Mouse (Mus musculus): ENCODE measurements around the gene Auh. TPM values are rescaled to one million over a fixed set of nuclear protein-coding genes. Genes with fewer than 3 reads are reported as not detected.

Auh gene
- total RNA-seq, 4 experiments from 2014 or later = 149 to 181 (median 160) TPM

DNA sequence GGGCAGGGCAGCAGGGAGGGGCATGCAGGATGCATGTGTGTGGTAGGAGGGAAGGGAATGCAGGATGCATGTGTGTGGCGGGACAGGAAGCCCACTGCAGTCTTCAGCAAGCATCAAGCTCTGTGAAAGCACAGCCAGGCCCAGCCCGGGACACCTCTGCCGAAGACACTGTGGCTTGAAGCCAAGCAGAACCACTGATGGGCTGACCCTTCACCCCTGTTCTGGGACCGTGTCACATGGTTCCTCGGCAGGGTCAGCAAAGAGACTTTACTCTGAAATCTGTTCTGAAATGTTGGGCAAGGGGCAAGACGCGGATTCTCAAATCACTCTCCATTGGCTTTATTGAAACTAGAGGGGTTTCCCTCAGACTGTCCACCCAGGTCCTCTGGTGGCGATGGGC, 94.9 kb downstream of the Auh start:
- no peak for DNase-seq (ENCODE audit: low spot score)

DNA sequence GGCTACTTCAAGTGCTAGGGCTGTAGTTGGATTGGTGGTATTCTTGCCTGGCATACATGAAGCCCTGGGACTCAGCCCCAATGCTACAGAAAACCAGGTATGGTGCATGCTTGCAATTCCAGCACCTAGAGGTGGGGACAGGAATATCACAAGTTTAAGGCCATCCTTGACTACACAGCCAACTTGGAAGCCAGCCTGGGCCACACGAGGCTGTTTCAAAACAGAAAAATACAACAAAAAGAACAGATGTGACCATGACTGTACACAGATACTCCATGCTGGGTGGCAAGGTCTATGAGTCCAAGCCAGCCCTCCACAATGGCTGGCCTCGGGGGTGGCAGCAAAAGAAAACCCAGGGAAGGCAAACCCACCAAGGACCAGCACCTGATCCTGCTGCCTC, 95.7 kb downstream of the Auh start:
- no peak for DNase-seq (ENCODE audit: low spot score)

DNA sequence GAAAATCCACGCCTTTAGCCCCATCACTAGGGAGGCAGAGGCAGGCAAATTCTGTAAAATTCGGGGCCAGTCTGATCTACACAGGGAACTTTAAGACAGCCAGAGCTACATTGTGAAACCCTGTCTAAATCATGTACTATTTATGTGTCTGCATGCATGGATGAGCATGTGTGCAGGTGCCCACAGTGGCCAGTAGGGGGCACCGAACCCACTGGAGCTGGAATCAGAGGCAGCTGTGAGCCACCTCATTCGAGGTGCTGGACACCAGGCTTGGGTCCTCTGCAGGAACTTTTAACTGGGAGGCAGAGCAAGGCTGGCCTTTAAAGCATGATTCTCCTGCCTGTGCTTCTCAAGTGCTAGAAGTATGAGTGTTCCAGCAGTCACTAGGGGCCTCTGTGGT, 96.3 kb downstream of the Auh start:
- DNase-seq (ENCODE audit: low spot score) = no peak

DNA sequence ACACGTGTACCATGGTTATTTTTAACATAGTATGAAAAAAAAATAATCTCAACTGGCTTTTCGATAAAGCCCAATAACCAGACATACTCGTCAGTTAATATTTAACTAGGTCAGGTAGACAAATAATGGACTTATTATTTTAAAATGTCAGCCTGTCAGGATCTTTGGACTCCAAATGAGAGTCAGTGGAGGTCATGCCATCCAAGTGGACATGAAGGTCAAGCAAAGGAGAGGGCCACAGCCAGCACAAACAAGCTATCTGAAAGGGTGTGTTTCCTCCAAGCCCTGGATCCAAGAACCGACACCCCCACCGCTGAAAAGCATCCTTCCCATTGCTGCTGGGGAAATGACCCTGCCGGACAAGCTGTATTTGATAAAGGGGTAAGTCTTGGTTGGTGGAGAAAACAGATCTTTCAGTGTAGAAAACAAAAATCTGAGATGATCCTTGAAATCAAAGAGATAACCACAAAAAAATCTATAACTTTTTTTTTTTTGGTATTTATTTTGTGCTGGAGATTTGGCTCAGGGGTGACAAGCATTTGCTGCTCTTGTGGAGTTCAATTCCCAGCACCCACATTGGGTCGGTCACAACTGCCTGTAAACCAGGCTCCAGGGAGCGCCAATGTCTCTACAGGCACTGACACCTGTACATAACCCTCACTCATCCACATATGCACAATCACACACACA, 96.9 kb downstream of the Auh start:
- DNase-seq (ENCODE audit: low spot score) = no peak

DNA sequence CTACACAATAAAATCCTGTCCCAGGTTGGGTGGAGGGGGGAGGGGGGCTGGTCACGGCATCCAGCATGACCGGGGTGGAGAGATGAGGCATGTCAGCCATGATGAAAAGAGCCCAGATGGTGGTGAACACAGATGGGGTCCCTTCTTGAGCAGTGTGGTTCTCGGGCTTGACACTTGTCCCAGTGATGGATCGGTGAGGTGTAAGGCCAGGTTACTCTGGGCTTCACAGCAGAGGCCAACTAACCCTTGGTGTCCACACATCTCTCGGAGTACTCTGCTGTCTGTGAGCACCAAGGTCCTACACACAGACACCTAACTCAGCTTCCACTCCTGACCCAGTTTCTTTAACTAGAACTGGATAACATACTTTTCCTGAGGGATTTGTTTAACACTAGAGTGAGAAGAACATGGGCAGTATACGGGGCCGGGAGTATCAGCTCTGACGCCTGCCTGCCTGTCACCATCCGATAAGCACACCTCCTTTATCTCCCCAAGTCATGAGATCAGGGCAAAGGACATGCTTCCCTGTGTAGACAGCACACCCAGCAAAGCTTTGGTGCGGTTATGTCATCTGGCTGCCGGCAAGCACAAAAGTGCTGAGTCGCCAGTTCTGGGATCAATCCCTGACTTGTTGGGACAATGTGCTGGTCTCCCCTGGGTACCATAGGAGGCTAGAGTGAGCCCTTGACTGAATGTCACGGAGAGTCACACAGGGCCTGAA, 98.3 kb downstream of the Auh start:
- no peak for DNase-seq (ENCODE audit: low spot score)

DNA sequence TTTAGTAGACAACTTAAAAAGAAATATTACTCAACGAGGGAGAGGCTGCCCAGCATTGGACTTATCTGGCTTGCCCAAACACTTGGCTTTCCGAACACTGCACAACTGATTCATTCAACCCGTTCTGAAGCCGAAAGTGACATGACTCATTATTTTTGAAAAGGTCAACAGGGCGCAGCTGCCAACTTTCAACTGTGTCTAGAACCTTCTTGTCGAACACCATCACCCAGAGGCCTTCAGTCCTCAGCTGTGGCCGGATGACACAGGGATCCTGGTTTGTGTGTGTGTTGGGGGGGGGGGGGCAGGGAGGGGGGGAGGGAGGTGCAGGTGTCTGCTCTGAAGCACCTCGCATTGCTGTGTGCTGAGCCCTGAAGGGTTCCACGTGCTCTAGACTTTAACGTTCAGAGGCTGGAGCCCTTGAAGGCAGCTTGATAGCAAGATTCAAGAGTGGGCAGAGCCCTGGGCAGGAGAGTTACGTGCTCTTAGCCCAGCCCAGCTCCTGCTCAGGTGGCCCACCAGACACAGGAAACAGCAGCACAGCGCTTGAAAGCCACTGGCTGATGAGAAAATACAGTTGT, 100.4 kb downstream of the Auh start:
- DNase-seq (ENCODE audit: low spot score) = peak; percentile 48

DNA sequence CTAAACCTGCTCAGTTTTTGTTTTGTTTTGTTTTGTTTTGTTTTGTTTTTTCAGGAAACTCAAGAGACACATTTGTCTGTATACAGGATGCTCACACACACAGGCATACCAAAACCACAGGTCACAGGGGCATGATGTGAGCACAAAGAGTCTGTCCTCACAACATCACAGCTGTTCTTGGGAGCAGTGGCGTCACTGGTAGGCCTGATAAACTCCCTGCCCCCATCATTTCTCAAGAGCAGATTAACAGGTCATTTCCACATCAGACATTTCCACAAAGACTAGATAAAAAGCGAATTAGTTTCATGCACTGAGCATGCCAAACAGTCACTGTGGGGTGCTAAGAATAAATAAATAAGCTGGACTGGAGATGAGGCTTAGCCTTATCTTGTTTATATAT, 101.3 kb downstream of the Auh start:
- DNase-seq (ENCODE audit: low spot score) = no peak

DNA sequence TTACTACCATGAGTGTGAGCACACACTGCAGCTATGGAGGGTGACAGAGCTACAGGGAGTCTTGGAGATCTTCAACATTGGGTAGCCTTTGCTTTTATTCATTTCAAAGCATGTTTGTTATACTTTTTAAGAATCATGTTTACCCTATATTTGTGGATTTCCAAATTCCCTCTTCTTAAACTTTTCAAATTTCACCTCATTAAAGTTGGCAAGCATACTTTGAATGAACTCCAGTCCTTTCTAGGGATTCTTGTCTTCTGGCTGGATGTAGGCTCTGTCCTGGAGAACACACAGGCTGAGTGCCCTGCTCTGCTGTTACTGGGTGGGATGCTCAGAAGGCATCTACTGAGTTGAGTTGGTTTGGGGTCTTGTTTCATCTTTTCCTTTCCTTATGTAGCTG, 102.8 kb downstream of the Auh start:
- DNase-seq (ENCODE audit: low spot score) = no peak

DNA sequence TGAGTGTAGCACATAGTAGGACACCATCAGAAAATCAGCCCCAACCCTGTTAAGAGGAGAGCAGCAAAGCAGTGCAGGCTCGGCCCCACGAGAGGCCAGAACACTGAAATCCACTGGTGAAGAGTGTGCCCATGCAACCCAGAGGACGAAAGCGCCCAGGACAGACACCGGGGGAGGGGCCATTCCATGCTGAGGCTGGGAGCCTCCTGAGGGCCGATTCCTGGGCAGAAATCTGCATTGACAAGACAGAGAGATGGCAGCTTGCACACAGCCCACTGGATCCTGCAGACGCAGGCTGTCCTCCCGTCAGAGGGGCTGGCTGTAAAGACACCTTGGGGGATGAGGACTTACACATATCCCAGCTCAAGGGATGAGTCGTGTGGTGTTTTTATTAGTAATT, 104.7 kb downstream of the Auh start:
- no peak for DNase-seq (ENCODE audit: low spot score)

DNA sequence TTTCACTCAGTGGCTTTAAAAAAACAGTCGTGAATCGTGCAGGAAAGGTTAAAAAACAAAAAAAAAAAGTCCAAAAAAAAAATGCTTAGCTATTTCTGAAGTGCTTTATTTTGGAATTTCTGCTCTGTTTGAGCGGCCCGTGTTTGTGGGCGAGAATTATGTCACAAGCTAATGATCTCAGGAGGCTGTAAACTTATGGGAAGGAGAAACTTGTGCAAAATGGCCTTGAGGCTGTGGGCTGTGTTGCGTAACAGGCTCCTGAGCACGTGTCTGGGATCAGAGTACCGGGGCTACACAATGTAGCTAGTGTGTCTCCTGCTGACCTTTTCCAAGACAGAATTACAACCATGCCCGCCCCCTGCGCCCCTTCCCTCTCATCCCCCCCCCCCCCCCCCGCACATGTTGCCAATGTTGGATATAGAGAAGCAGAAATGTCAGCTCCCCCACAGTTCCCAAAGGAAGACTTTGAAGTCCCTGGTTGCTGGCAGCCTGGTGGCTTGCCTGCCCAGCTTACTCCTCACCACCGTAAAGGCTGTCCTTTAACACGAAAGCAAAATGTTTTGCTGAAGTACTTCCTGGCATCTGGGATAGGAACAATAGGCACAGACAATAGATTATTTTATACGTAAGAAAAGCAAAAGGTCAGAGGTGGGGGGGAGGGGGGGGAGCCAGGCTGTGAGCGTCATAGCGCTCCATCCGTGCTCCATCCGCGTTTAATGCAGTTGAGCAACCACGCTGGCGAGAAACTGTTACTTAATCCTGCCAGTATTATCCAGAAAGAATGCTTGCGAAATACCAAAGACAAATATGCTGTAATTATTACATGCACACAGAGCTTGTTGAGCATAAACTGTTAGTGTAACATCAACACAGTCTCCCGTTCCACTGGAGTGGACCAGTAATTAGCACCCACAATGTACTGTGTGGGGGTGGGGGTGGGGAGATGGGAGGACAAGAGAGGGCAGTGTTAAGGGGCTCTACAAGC, 107.0 kb downstream of the Auh start:
- peak; percentile 60 for DNase-seq (ENCODE audit: low spot score)

DNA sequence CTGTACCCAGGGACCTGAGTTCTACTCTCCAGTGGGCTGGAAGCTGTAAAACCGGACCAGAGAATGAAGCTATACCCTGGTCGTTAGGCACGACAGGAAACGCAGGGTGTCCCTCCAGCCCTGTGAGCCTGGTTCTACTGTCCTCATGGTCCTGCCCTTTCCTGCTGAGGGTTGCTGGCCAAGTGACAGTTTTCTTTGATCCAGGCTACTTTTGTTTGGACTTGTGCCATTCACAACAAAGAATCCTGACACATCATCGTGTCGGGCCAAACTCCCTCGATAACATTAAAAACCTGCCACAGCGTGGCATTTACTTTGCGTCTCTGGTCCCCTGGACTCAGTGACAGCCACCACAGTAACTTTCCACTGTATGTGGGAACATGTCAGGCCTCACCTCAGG, 107.9 kb downstream of the Auh start:
- peak; percentile 62 for DNase-seq (ENCODE audit: low spot score)

DNA sequence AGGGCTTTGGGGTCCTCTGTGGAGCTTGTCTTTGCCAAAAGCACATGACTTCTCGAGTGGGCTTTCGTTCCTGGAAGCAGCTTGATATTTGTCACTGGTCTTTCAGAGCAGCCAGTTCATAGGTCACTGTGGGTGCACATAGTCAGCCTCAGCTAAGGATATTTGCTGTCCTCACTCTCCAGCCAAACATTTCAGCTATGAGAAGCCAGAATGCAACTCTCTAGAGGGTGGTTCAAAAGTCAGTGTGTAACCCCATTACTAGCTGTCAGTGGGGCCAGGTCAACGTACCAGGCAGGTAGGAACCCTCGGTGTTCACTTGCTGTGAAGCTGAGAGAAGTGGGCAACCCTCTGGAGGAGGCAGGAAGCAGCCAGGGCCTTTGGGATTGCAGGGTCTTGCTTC, 109.6 kb downstream of the Auh start:
- no peak for DNase-seq (ENCODE audit: low spot score)

DNA sequence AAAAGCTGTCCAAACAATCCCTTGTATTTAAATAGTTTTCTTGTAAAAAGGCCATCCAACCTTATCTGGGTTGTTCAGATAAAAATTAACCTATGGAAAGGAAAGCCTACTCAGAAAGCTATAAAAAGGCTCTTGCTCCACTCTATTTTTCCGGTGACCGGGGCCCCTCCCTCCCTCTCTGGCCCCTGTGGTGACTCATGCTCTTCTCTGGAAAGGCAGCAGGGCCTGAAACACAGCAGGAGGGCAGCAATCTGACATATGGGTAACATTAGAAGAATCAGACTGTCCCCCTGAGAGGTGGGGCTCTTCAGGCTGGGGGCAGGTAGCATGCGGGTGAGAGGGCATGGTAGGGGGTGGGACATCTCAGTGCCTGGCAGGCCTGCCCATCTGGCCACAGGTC, 110.7 kb downstream of the Auh start:
- DNase-seq (ENCODE audit: low spot score) = peak; percentile 62

DNA sequence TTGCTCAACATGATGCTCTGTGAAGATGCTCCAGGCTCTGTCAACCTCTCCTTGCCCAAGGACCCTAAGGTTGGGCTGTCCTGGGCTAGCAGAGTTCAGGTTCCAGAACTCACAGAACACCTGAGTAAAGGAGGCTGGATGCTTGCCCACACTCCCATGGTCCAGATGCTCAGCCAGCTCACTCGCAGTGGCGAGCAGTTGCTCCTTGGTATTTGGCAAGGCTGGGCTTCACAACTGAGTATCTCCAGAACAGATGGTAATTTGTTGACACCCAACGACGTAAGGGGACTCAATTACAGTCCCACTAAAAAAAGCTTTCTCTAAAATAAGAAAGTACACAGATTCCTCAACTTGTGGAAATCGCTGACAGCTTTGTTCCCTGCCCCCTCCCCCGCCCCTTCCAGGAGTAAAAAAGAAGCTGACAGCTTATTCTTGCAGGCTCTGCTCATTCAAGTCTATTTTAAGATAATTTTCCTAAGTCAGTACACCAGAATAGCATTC, 111.4 kb downstream of the Auh start:
- DNase-seq (ENCODE audit: low spot score) = no peak

DNA sequence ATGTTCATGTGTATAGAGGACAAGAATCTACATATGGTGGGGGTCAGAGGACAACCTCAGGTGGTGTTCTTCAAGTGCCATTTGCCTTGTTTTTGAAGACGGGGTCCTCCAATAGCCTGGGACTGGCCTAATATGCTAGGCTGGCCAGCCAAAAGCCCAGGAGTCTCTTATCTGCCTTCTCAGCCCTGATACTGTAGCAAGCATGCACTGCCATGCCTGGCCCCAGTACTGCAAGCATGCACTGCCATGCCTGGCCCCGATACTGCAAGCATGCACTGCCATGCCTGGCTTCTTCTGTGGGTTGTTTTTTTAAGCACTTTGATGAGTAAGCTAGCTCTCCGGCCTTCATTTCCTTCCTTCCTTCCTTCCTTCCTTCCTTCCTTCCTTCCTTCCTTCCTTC, 115.7 kb downstream of the Auh start:
- DNase-seq (ENCODE audit: low spot score) = no peak

DNA sequence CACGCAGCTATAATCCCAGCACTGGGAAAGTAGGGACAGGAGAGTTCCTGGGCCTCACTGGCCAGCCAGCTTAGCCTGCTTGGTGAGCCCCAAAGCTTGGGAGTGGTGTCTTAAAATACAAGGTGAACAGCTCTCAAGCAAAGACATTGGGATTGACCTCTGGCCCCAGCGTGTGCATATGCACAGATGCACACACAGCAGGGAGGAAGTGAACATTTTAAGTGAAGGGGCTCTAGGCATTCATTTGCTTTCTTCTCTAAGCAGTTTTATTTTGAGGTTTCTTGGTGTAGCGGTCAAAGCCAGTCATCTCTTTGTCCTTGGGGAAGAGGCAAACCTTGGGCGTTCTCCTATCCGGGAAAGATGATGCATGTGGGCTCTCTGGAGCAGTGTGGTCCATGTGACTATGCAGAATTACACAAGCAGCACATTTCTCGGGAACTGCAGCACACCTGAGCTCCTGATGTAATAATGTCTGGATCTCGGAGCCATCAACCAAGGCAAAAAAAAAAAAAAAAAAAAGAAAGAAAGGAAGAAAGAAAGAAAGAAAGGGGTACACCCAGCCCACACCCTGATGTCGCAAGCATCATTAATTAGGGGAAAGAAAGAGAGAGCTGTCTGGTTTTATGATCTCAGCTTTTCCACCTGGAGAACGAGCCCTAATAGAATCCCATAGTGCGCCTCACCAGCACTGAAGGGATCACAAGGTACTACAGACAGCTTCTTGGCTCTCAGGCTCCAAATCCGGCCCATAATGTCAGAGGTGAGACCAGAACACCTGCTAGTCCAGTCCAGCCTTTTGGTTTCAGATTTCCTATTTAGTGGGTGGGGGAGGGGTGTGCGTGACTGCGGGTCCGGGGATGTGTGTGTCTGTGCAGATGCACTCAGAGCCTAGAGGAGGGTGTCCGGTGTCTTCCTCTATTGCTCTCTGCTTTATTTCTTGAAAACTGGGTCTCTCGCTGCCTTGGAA, 116.6 kb downstream of the Auh start:
- no peak for DNase-seq (ENCODE audit: low spot score)

DNA sequence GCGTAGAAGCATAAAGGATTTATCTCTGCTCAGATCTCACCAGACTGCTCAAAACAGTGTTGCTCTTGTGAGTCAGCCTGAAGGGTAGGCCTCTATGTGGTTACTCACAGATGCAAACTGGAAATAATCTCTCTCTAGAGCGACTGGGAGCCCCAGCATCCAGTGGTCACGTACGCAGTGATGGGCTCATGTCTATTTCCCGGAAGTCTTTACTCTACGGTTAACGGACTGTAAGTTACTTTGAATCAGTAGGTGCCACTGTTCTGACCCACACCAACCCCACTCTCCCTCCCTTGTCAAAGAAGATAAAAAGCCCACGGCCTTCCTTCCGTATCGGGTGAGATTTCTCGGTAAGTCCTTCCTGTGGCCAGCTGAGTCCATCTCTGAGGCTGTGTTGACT, 121.8 kb downstream of the Auh start:
- DNase-seq (ENCODE audit: low spot score) = no peak

DNA sequence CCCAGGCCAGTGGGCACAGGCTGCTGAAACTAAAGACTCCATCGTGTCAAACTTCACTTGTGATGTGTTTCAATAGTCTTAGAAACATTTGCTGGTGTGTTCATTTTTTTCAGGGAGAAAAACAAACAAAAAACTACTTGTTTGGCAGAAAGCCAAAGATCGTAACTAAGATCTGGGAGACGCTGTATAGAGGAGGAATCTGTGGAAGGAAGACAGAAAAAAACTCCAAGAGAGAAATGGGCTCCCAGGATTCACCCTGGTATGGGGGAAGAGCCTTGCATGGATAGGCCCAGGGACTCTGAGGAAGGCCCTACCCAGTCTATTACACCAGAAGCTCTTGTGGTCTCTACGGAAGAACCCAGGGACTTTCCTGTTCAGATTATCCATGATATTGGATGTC, 123.5 kb downstream of the Auh start:
- no peak for DNase-seq (ENCODE audit: low spot score)

DNA sequence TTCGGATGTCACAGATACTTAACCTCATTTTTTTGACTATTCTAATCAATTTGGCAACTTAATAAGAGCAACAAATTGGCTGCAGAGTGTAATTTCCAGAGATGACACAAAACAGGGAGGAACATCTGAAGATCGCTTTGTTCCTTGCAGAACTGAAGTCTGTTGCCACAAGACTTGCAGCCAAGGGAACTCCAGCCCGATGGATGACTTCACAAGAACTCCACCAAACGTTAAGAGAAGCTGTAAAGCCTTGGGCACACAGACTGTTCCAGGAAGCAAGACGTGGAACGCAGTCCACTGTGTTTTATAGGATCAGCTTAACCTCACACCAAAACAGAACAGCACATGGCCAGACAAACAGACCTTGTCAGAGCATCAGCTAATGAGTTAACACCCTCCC, 123.9 kb downstream of the Auh start:
- peak; percentile 31 for DNase-seq (ENCODE audit: low spot score)

DNA sequence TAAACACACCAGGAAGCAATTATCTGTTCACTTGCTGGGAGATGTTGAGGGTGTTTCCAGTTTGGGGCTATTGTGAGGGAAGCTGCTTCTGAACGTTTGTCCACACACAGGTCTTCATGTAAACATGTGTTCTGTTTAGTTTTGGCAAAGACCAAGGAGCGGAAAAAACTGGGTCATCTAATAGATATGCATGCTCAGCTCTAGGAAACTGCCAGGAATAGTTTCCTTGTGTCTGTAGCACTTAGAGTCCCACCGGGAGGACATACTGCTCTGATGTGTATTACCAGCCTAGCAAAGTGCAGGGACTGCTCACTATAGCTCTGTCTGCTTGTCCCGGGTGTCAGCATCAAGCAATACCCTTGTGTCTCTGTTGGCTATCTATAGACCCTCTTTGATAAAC, 127.0 kb downstream of the Auh start:
- DNase-seq (ENCODE audit: low spot score) = no peak
